Mouse (Mus musculus) thymus, adult 2 months (tissue): ENCODE results near the gene Emc8.

ENCODE experiments used
- CTCF ChIP-seq: fragments of 200-500 bp; IDR thresholded peaks from 2 replicates; pipeline ENCODE4 v1.5.1; 2012; ENCODE audit warnings: mild to moderate bottlenecking, control low read depth, low read length, moderate library complexity, borderline replicate concordance; ENCODE audit not compliant: control insufficient read depth, poor library complexity, insufficient read depth; ENCODE audit errors: extremely low read depth
- POLR2A ChIP-seq: fragments of 200-500 bp; IDR thresholded peaks from 2 replicates; pipeline ENCODE4 v1.6.1; 2012; ENCODE audit warnings: mild to moderate bottlenecking, low read length, control low read depth, moderate library complexity; ENCODE audit not compliant: control insufficient read depth, poor library complexity, insufficient read depth; ENCODE audit errors: extremely low read depth

GRCm38 (mm10) chr8:120685097-120685496 lies 16.7 kb upstream of the Emc8 start:
- TF ChIP-seq POLR2A (no peak), CTCF (no peak)
